Mouse (Mus musculus): ENCODE results near the gene Edrf1. TPM values are rescaled to one million over a fixed set of nuclear protein-coding genes. Genes with fewer than 3 reads are reported as not detected.
"Not testable (repeated sequence)": the region's sequence is repeated elsewhere in the genome, so short reads cannot be mapped to it uniquely, and the experiment has no call there.

The Edrf1 gene
- polyA plus RNA-seq, 1 experiment from 2014 or later, result 29.8 TPM

- H3K27me3 ChIP-seq, result no peaks in the 10 kb centered on the region
- ATAC-seq (ENCODE audit: insufficient number of reproducible peaks, insufficient read depth, low FRiP score, low TSS enrichment), result no peak
- no peak overlapping the region for H3K4me3 ChIP-seq
- no peaks in the 10 kb centered on the region for H3K4me1 ChIP-seq
- H3K4me2 ChIP-seq (replicated peaks), result no peak overlapping the region
- no peak overlapping the region for H3K27ac ChIP-seq
- no peaks in the 10 kb centered on the region for H3K9me3 ChIP-seq
- no peak overlapping the region for H3K9ac ChIP-seq
- WGBS, result 94% methylated on average over 9 of the region's 9 CpGs
- peaks cover 80% of the 10 kb centered on the region for H3K36me3 ChIP-seq
Observed at GRCm38 (mm10) chr7:133669946-133670345, 32.6 kb downstream of the Edrf1 start.

- H3K27me3 ChIP-seq, result no peaks in the 10 kb centered on the region
- no peak overlapping the region for H3K9ac ChIP-seq
- no peaks in the 10 kb centered on the region for H3K4me1 ChIP-seq
- H3K27ac ChIP-seq, result no peak overlapping the region
- no peak overlapping the region for H3K4me2 ChIP-seq (replicated peaks)
- 88% methylated on average over 3 of the region's 3 CpGs for WGBS
- H3K36me3 ChIP-seq, result peaks cover 72% of the 10 kb centered on the region
- H3K4me3 ChIP-seq, result no peak overlapping the region
- H3K9me3 ChIP-seq, result no peaks in the 10 kb centered on the region
- ATAC-seq (ENCODE audit: insufficient number of reproducible peaks, insufficient read depth, low FRiP score, low TSS enrichment), result no peak
Observed at GRCm38 (mm10) chr7:133670846-133671245, 33.5 kb downstream of the Edrf1 start.

- Histone ChIP-seq H3K4me2 (replicated peaks) (no peak overlapping the region), H3K36me3 (peaks cover 29% of the 10 kb centered on the region)
- 67% methylated on average over 9 of the region's 9 CpGs for WGBS
Observed at GRCm38 (mm10) chr7:133676002-133676401, 38.7 kb downstream of the Edrf1 start.

GRCm38 (mm10) chr7:133678716-133679115 is 41.4 kb downstream of the Edrf1 start:
- H3K4me2 ChIP-seq (replicated peaks), result no peak overlapping the region
- no peak overlapping the region for H3K27ac ChIP-seq
- H3K4me3 ChIP-seq, result no peak overlapping the region
- H3K9me3 ChIP-seq, result no peaks in the 10 kb centered on the region
- no peaks in the 10 kb centered on the region for H3K4me1 ChIP-seq
- ATAC-seq (ENCODE audit: insufficient number of reproducible peaks, insufficient read depth, low FRiP score, low TSS enrichment), result no peak
- H3K36me3 ChIP-seq, result 0 out of 2 replicates have a peak, but pooled peaks cover 3% of the 10 kb centered on the region
- no peak overlapping the region for H3K9ac ChIP-seq
- 81% methylated on average over 8 of the region's 8 CpGs for WGBS
- H3K27me3 ChIP-seq, result no peaks in the 10 kb centered on the region

More at GRCm38 (mm10) chr7:133676002-133676401, 38.7 kb downstream of the Edrf1 start:
- Histone ChIP-seq H3K27ac (no peak overlapping the region), H3K4me1 (no peaks in the 10 kb centered on the region), H3K9ac (no peak overlapping the region), H3K27me3 (no peaks in the 10 kb centered on the region), H3K9me3 (no peaks in the 10 kb centered on the region), H3K4me3 (no peak overlapping the region)
- no peak for ATAC-seq (ENCODE audit: insufficient number of reproducible peaks, insufficient read depth, low FRiP score, low TSS enrichment)

GRCm38 (mm10) chr7:133679439-133679838 is 42.1 kb downstream of the Edrf1 start:
- no peak overlapping the region for H3K4me2 ChIP-seq (replicated peaks)
- H3K27ac ChIP-seq, result no peak overlapping the region
- ATAC-seq (ENCODE audit: insufficient number of reproducible peaks, insufficient read depth, low FRiP score, low TSS enrichment), result no peak
- H3K4me1 ChIP-seq, result no peaks in the 10 kb centered on the region
- no peak overlapping the region for H3K9ac ChIP-seq
- H3K4me3 ChIP-seq, result no peak overlapping the region
- 72% methylated on average over 4 of the region's 4 CpGs for WGBS
- no peaks in the 10 kb centered on the region for H3K27me3 ChIP-seq
- no peaks in the 10 kb centered on the region for H3K36me3 ChIP-seq
- H3K9me3 ChIP-seq, result no peaks in the 10 kb centered on the region

GRCm38 (mm10) chr7:133679961-133680360 is 42.6 kb downstream of the Edrf1 start, which contains the start of gene Mmp21:
Mmp21 (minus strand) TSS chr7:133680061.
- Histone ChIP-seq H3K27ac (no peak within 1 kb of the TSS), H3K9ac (no peak within 1 kb of the TSS)

GRCm38 (mm10) chr7:133683626-133684025 is 46.3 kb downstream of the Edrf1 start:
- WGBS, result 78% methylated on average over 5 of the region's 5 CpGs
- peaks cover 15% of the 10 kb centered on the region for H3K36me3 ChIP-seq
- no peak overlapping the region for H3K4me3 ChIP-seq

More at GRCm38 (mm10) chr7:133679961-133680360, 42.6 kb downstream of the Edrf1 start, which contains the start of gene Mmp21:
- no peak for ATAC-seq (ENCODE audit: insufficient number of reproducible peaks, insufficient read depth, low FRiP score, low TSS enrichment)
- H3K36me3 ChIP-seq, result no peaks in the 10 kb centered on the region
- no peaks in the 10 kb centered on the region for H3K9me3 ChIP-seq
- H3K4me2 ChIP-seq (replicated peaks), result no peak within 1 kb of the TSS
- H3K4me1 ChIP-seq, result no peaks in the 10 kb centered on the region
- no peaks in the 10 kb centered on the region for H3K27me3 ChIP-seq
- no peak within 1 kb of the TSS for H3K4me3 ChIP-seq
- WGBS, result 82% methylated on average over 3 of the region's 3 CpGs

GRCm38 (mm10) chr7:133684110-133684509 is 46.8 kb downstream of the Edrf1 start:
- Histone ChIP-seq H3K4me1 (no peaks in the 10 kb centered on the region), H3K27ac (no peak overlapping the region), H3K9ac (no peak overlapping the region), H3K4me2 (replicated peaks) (no peak overlapping the region), H3K36me3 (peaks cover 19% of the 10 kb centered on the region), H3K4me3 (no peak overlapping the region), H3K27me3 (no peaks in the 10 kb centered on the region), H3K9me3 (peaks cover 11% of the 10 kb centered on the region; the same call in 1 of the 2 replicates)
- no peak for ATAC-seq (ENCODE audit: insufficient number of reproducible peaks, insufficient read depth, low FRiP score, low TSS enrichment)
- WGBS, result 82% methylated on average over 5 of the region's 5 CpGs

More at GRCm38 (mm10) chr7:133683626-133684025, 46.3 kb downstream of the Edrf1 start:
- no peak overlapping the region for H3K27ac ChIP-seq
- no peak overlapping the region for H3K9ac ChIP-seq
- no peaks in the 10 kb centered on the region for H3K27me3 ChIP-seq
- no peak overlapping the region for H3K4me2 ChIP-seq (replicated peaks)
- no peaks in the 10 kb centered on the region for H3K4me1 ChIP-seq
- no peak for ATAC-seq (ENCODE audit: insufficient number of reproducible peaks, insufficient read depth, low FRiP score, low TSS enrichment)
- H3K9me3 ChIP-seq, result peaks cover 10% of the 10 kb centered on the region; the same call in 1 of the 2 replicates

- no peaks in the 10 kb centered on the region for H3K27me3 ChIP-seq
- no peak overlapping the region for H3K9ac ChIP-seq
- no peak for ATAC-seq (ENCODE audit: insufficient number of reproducible peaks, insufficient read depth, low FRiP score, low TSS enrichment)
- 95% methylated on average over 6 of the region's 6 CpGs for WGBS
- H3K4me2 ChIP-seq (replicated peaks), result no peak overlapping the region
- H3K36me3 ChIP-seq, result peaks cover 25% of the 10 kb centered on the region
- H3K4me3 ChIP-seq, result no peak overlapping the region
- peaks cover 11% of the 10 kb centered on the region; the same call in 1 of the 2 replicates for H3K9me3 ChIP-seq
- no peak overlapping the region for H3K27ac ChIP-seq
- no peaks in the 10 kb centered on the region for H3K4me1 ChIP-seq
Observed at GRCm38 (mm10) chr7:133684701-133685100, 47.4 kb downstream of the Edrf1 start.

GRCm38 (mm10) chr7:133685644-133686043 is 48.3 kb downstream of the Edrf1 start:
- H3K27me3 ChIP-seq; ATAC-seq (ENCODE audit: insufficient number of reproducible peaks, insufficient read depth, low FRiP score, low TSS enrichment); H3K4me2 ChIP-seq (replicated peaks); H3K4me3 ChIP-seq; H3K4me1 ChIP-seq; H3K9ac ChIP-seq; H3K27ac ChIP-seq: not testable (repeated sequence)
- H3K9me3 ChIP-seq, result peaks cover 11% of the 10 kb centered on the region; the same call in 1 of the 2 replicates
- peaks cover 35% of the 10 kb centered on the region for H3K36me3 ChIP-seq

- H3K27me3 ChIP-seq, result no peaks in the 10 kb centered on the region
- no peak for ATAC-seq (ENCODE audit: insufficient number of reproducible peaks, insufficient read depth, low FRiP score, low TSS enrichment)
- H3K9me3 ChIP-seq, result no peaks in the 10 kb centered on the region
- no peak overlapping the region for H3K9ac ChIP-seq
- no peak overlapping the region for H3K4me3 ChIP-seq
- H3K4me2 ChIP-seq (replicated peaks), result no peak overlapping the region
- WGBS, result 86% methylated on average over 12 of the region's 12 CpGs
- no peak overlapping the region for H3K27ac ChIP-seq
- no peaks in the 10 kb centered on the region for H3K4me1 ChIP-seq
- peaks cover 16% of the 10 kb centered on the region; the same call in 1 of the 2 replicates for H3K36me3 ChIP-seq
Observed at GRCm38 (mm10) chr7:133698021-133698709, 60.8 kb downstream of the Edrf1 start.

GRCm38 (mm10) chr7:133699885-133700284 is 62.5 kb downstream of the Edrf1 start:
- H3K4me2 ChIP-seq (replicated peaks), result no peak overlapping the region
- H3K27ac ChIP-seq, result no peak overlapping the region
- H3K9ac ChIP-seq, result no peak overlapping the region
- no peaks in the 10 kb centered on the region for H3K4me1 ChIP-seq
- H3K4me3 ChIP-seq, result no peak overlapping the region
- 82% methylated on average over 4 of the region's 4 CpGs for WGBS
- no peaks in the 10 kb centered on the region for H3K9me3 ChIP-seq
- H3K36me3 ChIP-seq, result peaks cover 16% of the 10 kb centered on the region; the same call in 1 of the 2 replicates
- no peak for ATAC-seq (ENCODE audit: insufficient number of reproducible peaks, insufficient read depth, low FRiP score, low TSS enrichment)
- no peaks in the 10 kb centered on the region for H3K27me3 ChIP-seq
